Mouse (Mus musculus) kidney, postnatal 0 days (tissue): ENCODE results near the gene Ssr1. TPM values are rescaled to one million over a fixed set of nuclear protein-coding genes. Genes with fewer than 3 reads are reported as not detected.

ENCODE experiments used
- ATAC-seq: fragments of 200-750 bp; cut with Nextera tagmentation; replicated peaks from 2 replicates; pipeline ENCODE4 v1.8.0; 2017; ENCODE audit warnings: low read depth, moderate number of reproducible peaks, moderate TSS enrichment, moderate library complexity; ENCODE audit not compliant: low FRiP score
- DNase-seq: peaks from one replicate; pipeline ENCODE4 v3.0.0-alpha.2; 2016; ENCODE audit warnings: low spot score
- H3K27ac ChIP-seq: fragments of 300-500 bp; sonication (generic); 2 replicates; pipeline ENCODE4 v1.5.1; 2014; ENCODE audit warnings: mild to moderate bottlenecking
- H3K27me3 ChIP-seq: fragments of 300-500 bp; sonication (generic); 2 replicates; pipeline ENCODE4 v1.6.1; 2014; ENCODE audit warnings: low read length, mixed read lengths; ENCODE audit not compliant: insufficient read depth
- H3K36me3 ChIP-seq: fragments of 300-500 bp; sonication (generic); 2 replicates; pipeline ENCODE4 v1.6.1; 2014; ENCODE audit warnings: low read length, mixed read lengths; ENCODE audit not compliant: insufficient read depth
- H3K4me1 ChIP-seq: fragments of 300-500 bp; sonication (generic); replicated peaks from 2 replicates; pipeline ENCODE4 v1.6.1; 2014; ENCODE audit warnings: antibody characterized with exemption, low read length, mixed read lengths; ENCODE audit not compliant: insufficient read depth
- H3K4me2 ChIP-seq: fragments of 300-500 bp; sonication (generic); 2 replicates; pipeline ENCODE4 v1.6.1; 2014; ENCODE audit warnings: mild to moderate bottlenecking, low read length, moderate library complexity, mixed read lengths
- H3K4me3 ChIP-seq: fragments of 300-500 bp; sonication (generic); replicated peaks from 2 replicates; pipeline ENCODE4 v1.5.1; 2014; ENCODE audit warnings: low read depth, low read length
- H3K9ac ChIP-seq: fragments of 300-500 bp; sonication (generic); 2 replicates; pipeline ENCODE4 v1.6.1; 2014; ENCODE audit warnings: low read depth, low read length
- H3K9me3 ChIP-seq: fragments of 300-500 bp; sonication (generic); replicated peaks from 2 replicates; pipeline ENCODE4 v1.6.1; 2016; ENCODE audit warnings: low read length, inconsistent platforms, mixed read lengths
- CTCF ChIP-seq: IDR thresholded peaks from 2 replicates; pipeline ENCODE4 v1.5.1; 2016; ENCODE audit warnings: antibody characterized with exemption, low read depth, mild to moderate bottlenecking, moderate library complexity
- WGBS: fragments of 180-500 bp; shearing (Covaris S2); extraction: QIAGEN DNeasy Blood & Tissue Kit; methylation state at CpG from one replicate; pipeline ENCODE4 v1.1.7; 2014; 5-methylcytosine and 5-hydroxymethylcytosine counted together
- polyA plus RNA-seq: library from polyadenylated mRNA; unstranded; fragments of >200 nt; fragmentation: Nextera tagmentation; extraction: Ambion mirVana; gene quantifications from 2 replicates; pipeline ENCODE4 v1.2.1, GENCODE M21; 2015

Ssr1 gene
- polyA plus RNA-seq, 1 experiment from 2014 or later: 116 TPM

GRCm38 (mm10) chr13:37967052-37967437, 27.0 kb downstream of the Ssr1 start:
- 13% methylated on average over 12 of the region's 12 CpGs for WGBS
- H3K27ac ChIP-seq: peak overlapping the region; percentile 65

GRCm38 (mm10) chr13:37966256-37967051, 27.6 kb downstream of the Ssr1 start:
- H3K4me3 ChIP-seq: no peak overlapping the region
- peak; percentile 85 for DNase-seq
- peaks cover 39% of the 10 kb centered on the region for H3K4me1 ChIP-seq
- peak overlapping the region; percentile 67 for H3K27ac ChIP-seq
- peak; percentile 84 for ATAC-seq
- H3K4me2 ChIP-seq: 0 out of 2 replicates have a peak overlapping the region, but pooled peaks have one; percentile 2
- no peak overlapping the region for H3K9ac ChIP-seq
- WGBS: 38% methylated on average over 15 of the region's 15 CpGs
- no peaks in the 10 kb centered on the region for H3K36me3 ChIP-seq
- no peak for TF ChIP-seq CTCF
- H3K27me3 ChIP-seq: no peaks in the 10 kb centered on the region
- H3K9me3 ChIP-seq: no peaks in the 10 kb centered on the region

More at GRCm38 (mm10) chr13:37967052-37967437, 27.0 kb downstream of the Ssr1 start:
- Histone ChIP-seq H3K36me3 (no peaks in the 10 kb centered on the region), H3K9ac (no peak overlapping the region), H3K4me1 (peaks cover 39% of the 10 kb centered on the region), H3K27me3 (no peaks in the 10 kb centered on the region), H3K4me2 (0 out of 2 replicates have a peak overlapping the region, but pooled peaks have one; percentile 2), H3K9me3 (no peaks in the 10 kb centered on the region), H3K4me3 (no peak overlapping the region)
- TF ChIP-seq CTCF: no peak
- peak; percentile 73 for ATAC-seq
- DNase-seq: peak; percentile 93

- peak overlapping the region; percentile 67; the same call in 1 of the 2 replicates for H3K27ac ChIP-seq
- no peak overlapping the region for H3K4me2 ChIP-seq
- ATAC-seq (no peak), DNase-seq (no peak)
- H3K4me3 ChIP-seq: no peak overlapping the region
- TF ChIP-seq CTCF: peak; percentile 42; the same call in 1 of the 2 replicates
- H3K4me1 ChIP-seq: peaks cover 39% of the 10 kb centered on the region
- WGBS: 43% methylated on average over 17 of the region's 17 CpGs
- H3K9me3 ChIP-seq: no peaks in the 10 kb centered on the region
- no peak overlapping the region for H3K9ac ChIP-seq
- H3K36me3 ChIP-seq: no peaks in the 10 kb centered on the region
- no peaks in the 10 kb centered on the region for H3K27me3 ChIP-seq
Observed at GRCm38 (mm10) chr13:37965126-37965914, 28.7 kb downstream of the Ssr1 start.

GRCm38 (mm10) chr13:37964128-37965087, 29.6 kb downstream of the Ssr1 start:
- TF ChIP-seq CTCF: no peak
- H3K4me1 ChIP-seq: peaks cover 39% of the 10 kb centered on the region
- DNase-seq (no peak), ATAC-seq (no peak)
- H3K27ac ChIP-seq: no peak overlapping the region
- H3K36me3 ChIP-seq: no peaks in the 10 kb centered on the region
- 49% methylated on average over 20 of the region's 20 CpGs for WGBS
- 0 out of 2 replicates have a peak overlapping the region, but pooled peaks have one; percentile 15 for H3K9ac ChIP-seq
- H3K4me3 ChIP-seq: no peak overlapping the region
- peak overlapping the region; percentile 48 for H3K4me2 ChIP-seq
- H3K27me3 ChIP-seq: no peaks in the 10 kb centered on the region
- H3K9me3 ChIP-seq: no peaks in the 10 kb centered on the region

- Histone ChIP-seq H3K4me2 (peak overlapping the region; percentile 48), H3K27me3 (no peaks in the 10 kb centered on the region), H3K4me1 (peaks cover 35% of the 10 kb centered on the region), H3K9me3 (no peaks in the 10 kb centered on the region), H3K36me3 (no peaks in the 10 kb centered on the region), H3K9ac (0 out of 2 replicates have a peak overlapping the region, but pooled peaks have one; percentile 15), H3K4me3 (peak overlapping the region; percentile 13), H3K27ac (no peak overlapping the region)
- DNase-seq: peak; percentile 95
- 1% methylated on average over 12 of the region's 12 CpGs for WGBS
- 0 out of 2 replicates have a peak, but pooled peaks have one; percentile 6 for ATAC-seq
- peak; percentile 90 for TF ChIP-seq CTCF
Observed at GRCm38 (mm10) chr13:37963354-37964007, 30.5 kb downstream of the Ssr1 start.
